ENCODE assay signal across 8 mouse cellular contexts in the genomic region with DNA sequence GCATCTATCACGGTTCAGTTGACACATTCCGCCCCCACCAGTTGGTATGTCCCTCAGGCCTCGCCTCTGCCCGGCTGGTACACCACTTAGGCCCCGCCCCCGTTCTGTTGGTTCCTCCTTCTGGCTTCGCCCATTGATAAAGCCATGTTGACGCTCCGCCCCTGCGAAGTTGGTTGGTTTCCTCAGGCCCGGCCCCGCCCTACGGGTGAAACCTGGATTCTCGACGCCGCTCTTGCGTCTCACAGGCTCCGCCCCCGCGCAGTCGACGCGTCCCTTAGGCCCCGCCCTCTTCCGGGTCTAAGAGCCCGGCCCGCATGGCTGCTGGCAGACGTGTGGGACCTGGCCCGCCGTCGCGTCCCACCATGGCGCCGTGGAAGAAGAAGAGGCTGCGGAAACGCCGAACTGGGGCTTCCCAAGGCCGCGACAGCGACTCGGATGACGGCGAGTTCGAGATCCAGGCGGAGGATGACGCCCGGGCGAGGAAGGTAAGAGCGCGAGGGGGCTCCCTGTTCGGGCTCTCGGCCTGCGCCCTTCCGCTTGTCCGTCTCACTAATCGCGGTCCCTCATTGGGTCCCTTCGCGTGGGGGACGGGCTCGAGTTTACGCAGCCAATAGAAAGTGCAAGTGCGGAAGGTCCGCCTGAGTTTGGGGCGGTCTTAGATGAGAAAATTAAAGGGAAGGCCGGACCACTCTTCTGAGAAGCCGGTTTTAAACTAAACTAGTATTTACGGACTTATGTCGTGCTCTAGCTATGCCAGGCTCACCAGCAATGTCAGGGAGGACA. TPM values are rescaled to one million over a fixed set of nuclear protein-coding genes. Genes with fewer than 3 reads are reported as not detected.
DNase-seq lines count a peak whose midpoint lies in the region; ATAC-seq lines count a peak whose summit lies in the region.

No protein-coding gene starts in this region.

- peak overlapping the region; percentile 66 for H3K9ac ChIP-seq in hindbrain, embryonic 12.5 days

- under 1% methylated on average over 69 of the region's 69 CpGs for WGBS in hindbrain, embryonic 12.5 days

- H3K36me3 ChIP-seq in hindbrain, embryonic 12.5 days, result peaks cover 30% of the 10 kb centered on the region

- peaks cover 18% of the 10 kb centered on the region for H3K4me1 ChIP-seq in hindbrain, embryonic 12.5 days

- H3K4me2 ChIP-seq in hindbrain, embryonic 12.5 days (replicated peaks), result peak overlapping the region; percentile 91

- peak overlapping the region; percentile 64 for H3K4me3 ChIP-seq in hindbrain, embryonic 12.5 days

- peak overlapping the region; percentile 76 for H3K27ac ChIP-seq in hindbrain, embryonic 12.5 days

- ATAC-seq in hindbrain, embryonic 12.5 days (ENCODE audit: low FRiP score), result peak; percentile 94

- 0 out of 2 replicates have a peak, but pooled peaks cover 4% of the 10 kb centered on the region for H3K9me3 ChIP-seq in hindbrain, embryonic 12.5 days (replicated peaks)

- DNase-seq in NIH3T3 (ENCODE audit: low read depth), result peak; percentile 100
- DNase-seq in cerebellum, postnatal 10 days, result peak; percentile 100
- DNase-seq in frontal cortex, postnatal 10 days (ENCODE audit: low spot score in 2 of 2), result peak; percentile 100
- DNase-seq in layer of hippocampus, postnatal 14 days (ENCODE audit: low spot score in 2 of 2), result peak; percentile 100
- peak; percentile 100 for DNase-seq in lung, postnatal 14 days
- peak; percentile 100 for DNase-seq in retina, adult 2 months (ENCODE audit: low read depth, low spot score)
- peak; percentile 100 for DNase-seq in thymus, postnatal 36 days

- no peaks in the 10 kb centered on the region for H3K27me3 ChIP-seq in hindbrain, embryonic 12.5 days

RNA-seq across cellular contexts. Expression of a gene that starts 0.5 kb away (rescaled TPM):
- polyA plus RNA-seq in hindbrain, embryonic 12.5 days (2016; fragmentation: Nextera tagmentation; extraction: Ambion mirVana), result 53.2 and 53.6 TPM in 2 replicates
- total RNA-seq in layer of hippocampus, postnatal 14 days (2021), result 10 to 100 TPM; 41.7 to 44.4 TPM

RNA-seq across cellular contexts. Expression of a gene that starts 0.6 kb away (rescaled TPM):
- polyA plus RNA-seq in hindbrain, embryonic 12.5 days (2016; fragmentation: Nextera tagmentation; extraction: Ambion mirVana), result 16.8 and 19.2 TPM in 2 replicates
- 10 to 100 TPM; 24.8 to 26.8 TPM for total RNA-seq in layer of hippocampus, postnatal 14 days (2021)

RNA-seq across cellular contexts. Expression of a gene that starts 21.0 kb away (rescaled TPM):
- 0.56 and 0.77 TPM in 2 replicates for polyA plus RNA-seq in hindbrain, embryonic 12.5 days (2016; fragmentation: Nextera tagmentation; extraction: Ambion mirVana)
- 1 to 10 TPM in 1 of 2 experiments, not detected in 1; 1.8 TPM for total RNA-seq in layer of hippocampus, postnatal 14 days (2021)

RNA-seq across cellular contexts. Expression of a gene that starts 24.2 kb away (rescaled TPM):
- 1.9 and 2.5 TPM in 2 replicates for polyA plus RNA-seq in hindbrain, embryonic 12.5 days (2016; fragmentation: Nextera tagmentation; extraction: Ambion mirVana)
- total RNA-seq in layer of hippocampus, postnatal 14 days (2021), result 1 to 10 TPM in 1 of 2 experiments, under 1 TPM in 1; 0.52 to 2.4 TPM

RNA-seq across cellular contexts. Expression of a gene that starts 24.5 kb away (rescaled TPM):
- 18.4 and 19.2 TPM in 2 replicates for polyA plus RNA-seq in hindbrain, embryonic 12.5 days (2016; fragmentation: Nextera tagmentation; extraction: Ambion mirVana)
- 10 to 100 TPM; 44.1 to 45.2 TPM for total RNA-seq in layer of hippocampus, postnatal 14 days (2021)

Comparison
In these comparisons a context has a peak if more than half of its experiments do, and no peak if none do; other contexts are left out.
1. Peak in every context shown above with its lines: DNase-seq, ATAC-seq, H3K4me3 ChIP-seq and H3K27ac ChIP-seq.